Mouse (Mus musculus) adrenal gland (tissue): ENCODE results near the gene Tpr.

Experiments used
- intact Hi-C: fragments of 180-260 bp; cut with DNase I; formaldehyde crosslinking; loops from one replicate; pipeline ENCODE4 v1.15.1; 2025
- long read RNA-seq, 2 experiments: library from polyadenylated mRNA; unstranded; transcript quantifications; one replicate each; pipeline ENCODE4 v2.0.0; 2020; ENCODE audit warnings: borderline replicate concordance in 1 of 2; ENCODE audit not compliant: insufficient replicate concordance in 1 of 2

Gene Tpr
- long read RNA-seq, experiment 1, partial matches to known transcripts = 99 of 105 reads
- long read RNA-seq, experiment 1, other reads (novel, unspliced or antisense) = 5 of 105 reads
- long read RNA-seq, experiment 2, transcript Tpr-206 (2 exons, 572 nt) = major isoform, 6 of 130 reads
- long read RNA-seq, experiment 2, partial matches to known transcripts = 119 of 130 reads
- long read RNA-seq, experiment 2, other reads (novel, unspliced or antisense) = 5 of 130 reads

DNA sequence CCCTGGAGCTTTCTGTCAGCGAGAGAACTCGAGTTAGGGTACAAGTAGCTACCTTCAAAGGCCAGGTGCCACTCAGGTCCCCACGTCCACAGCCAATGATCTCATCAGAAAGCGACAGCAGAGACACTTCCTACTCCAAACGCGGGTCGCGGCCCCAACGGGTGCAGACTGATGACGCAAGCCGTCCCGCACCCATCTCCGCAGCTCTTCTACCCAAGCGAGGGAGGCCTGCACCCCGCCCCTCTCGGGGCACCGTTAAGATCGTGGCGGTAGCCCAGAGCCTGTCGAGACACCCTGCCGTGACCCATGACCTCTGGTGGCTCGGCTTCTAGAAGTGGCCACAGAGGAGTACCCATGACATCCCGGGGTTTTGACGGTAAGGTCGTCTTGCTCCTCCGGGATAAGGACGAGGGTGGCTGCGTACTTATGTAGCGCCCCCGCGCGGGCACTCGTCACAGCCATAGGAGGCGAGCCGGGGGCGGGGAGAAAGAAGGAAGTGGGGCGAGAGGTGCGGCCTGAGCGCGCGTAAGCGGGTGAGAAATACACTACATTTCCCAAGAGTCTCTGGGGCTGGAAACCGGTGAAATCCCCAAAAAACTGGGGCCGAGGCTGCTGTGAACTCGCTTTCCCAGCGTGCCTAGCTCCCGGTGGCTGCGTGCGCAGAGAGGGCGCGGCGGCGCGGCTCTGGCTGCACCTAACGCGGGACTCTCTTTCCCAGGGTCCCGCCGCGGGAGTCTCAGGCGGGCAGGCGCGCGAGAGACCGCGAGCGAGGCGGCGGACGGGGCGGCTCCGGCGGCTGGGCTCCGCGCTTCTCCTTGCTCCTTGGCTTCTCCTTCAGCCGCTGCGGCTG is at the start of gene Tpr, which contains the start of gene Odr4:
Gene Tpr (plus strand): TSS at position 201 of the 850 bp plus-strand sequence.
Gene Odr4 (minus strand): TSS at position 443 of the 850 bp plus-strand sequence.
- intact Hi-C loops = loop anchor here (10.0 kb wide), 1 partner anchor 52 kb away; no protein-coding TSS in a partner anchor

GRCm38 (mm10) chr1:150360864-150361263 is 31.8 kb upstream of the Tpr start:
- intact Hi-C loops = no loop called here

- intact Hi-C loops = loop anchor here (5.0 kb wide), 1 partner anchor 541 kb away; no protein-coding TSS in a partner anchor
Observed at GRCm38 (mm10) chr1:150372895-150373294, 19.7 kb upstream of the Tpr start.

DNA sequence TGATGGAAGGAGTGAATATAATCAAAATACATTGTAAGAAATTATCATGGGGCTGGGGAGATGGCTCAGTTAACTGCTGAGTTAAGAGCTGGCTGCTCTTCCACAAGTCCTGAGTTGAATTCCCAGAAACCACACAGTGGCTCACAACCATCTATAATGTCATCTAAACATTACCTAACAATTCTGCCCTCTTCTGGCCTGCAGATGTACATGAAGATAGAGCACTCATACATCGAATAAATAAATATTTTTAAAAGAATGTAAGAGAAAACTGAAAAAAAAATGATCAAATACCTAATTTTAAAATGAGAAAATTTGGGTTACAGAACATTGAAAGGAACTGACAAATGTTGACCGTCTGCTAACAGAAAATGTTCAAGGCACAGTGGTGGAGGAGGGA is 18.4 kb upstream of the Tpr start:
- intact Hi-C loops = loop anchor here (5.0 kb wide), 1 partner anchor 542 kb away; no protein-coding TSS in a partner anchor

DNA sequence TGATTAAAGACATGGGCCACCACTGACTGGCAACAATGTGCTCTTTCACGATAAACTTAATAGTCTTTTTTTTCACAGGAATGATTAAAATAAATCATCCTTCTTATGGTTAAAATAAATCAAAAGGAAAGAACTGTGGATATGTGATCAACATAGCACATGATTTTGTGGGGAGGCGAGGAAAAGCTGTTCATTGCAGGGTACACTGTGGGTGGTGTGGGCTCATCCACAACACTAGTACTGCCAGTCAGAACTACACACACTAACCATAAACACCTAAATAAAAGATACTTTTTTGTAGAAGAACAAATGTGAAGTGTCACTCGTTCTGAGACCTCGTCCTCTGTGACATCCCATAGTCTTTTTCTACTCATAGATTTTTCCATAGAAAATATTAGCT is 8.5 kb upstream of the Tpr start:
- intact Hi-C loops = no loop called here

GRCm38 (mm10) chr1:150387572-150387971 is 5.1 kb upstream of the Tpr start:
- intact Hi-C loops = no loop called here

- intact Hi-C loops = loop anchor here (10.0 kb wide), 1 partner anchor 55 kb away; no protein-coding TSS in a partner anchor
Observed at GRCm38 (mm10) chr1:150389390-150390129, 3.1 kb upstream of the Tpr start.

DNA sequence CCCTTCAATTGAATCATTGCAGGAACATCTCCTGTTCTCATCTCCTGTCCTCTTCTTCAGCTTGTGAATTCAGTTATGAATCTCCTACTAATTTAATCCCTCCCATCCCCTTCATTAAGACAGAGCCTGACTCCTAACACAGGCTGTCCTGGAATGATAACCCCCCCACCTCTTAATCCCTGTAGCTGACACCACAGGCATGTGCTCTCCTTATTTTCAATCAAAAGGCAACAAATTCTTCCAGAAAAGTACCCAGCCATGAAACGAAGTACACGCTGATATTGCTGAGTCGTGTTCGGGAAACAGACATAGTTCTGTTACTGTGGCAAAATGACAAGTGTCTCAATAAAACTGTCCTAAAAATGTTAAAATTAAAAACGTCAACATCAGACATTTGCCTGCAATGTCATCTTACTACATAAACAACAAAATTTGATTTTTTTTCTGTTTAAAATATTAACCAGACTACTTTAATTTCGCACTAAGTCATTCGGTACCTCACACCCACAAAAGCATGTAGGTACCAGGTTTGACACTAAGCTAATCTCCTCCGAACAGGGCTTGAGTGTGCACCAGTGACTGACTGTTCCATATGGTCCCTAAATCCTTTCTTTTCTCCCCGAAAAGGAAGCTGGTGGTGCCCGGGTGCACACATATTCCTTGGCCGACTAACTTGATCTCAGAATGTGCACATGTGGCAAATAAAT is 554 bp upstream of the Tpr start:
- intact Hi-C loops = loop anchor here (10.0 kb wide), 1 partner anchor 53 kb away; no protein-coding TSS in a partner anchor

DNA sequence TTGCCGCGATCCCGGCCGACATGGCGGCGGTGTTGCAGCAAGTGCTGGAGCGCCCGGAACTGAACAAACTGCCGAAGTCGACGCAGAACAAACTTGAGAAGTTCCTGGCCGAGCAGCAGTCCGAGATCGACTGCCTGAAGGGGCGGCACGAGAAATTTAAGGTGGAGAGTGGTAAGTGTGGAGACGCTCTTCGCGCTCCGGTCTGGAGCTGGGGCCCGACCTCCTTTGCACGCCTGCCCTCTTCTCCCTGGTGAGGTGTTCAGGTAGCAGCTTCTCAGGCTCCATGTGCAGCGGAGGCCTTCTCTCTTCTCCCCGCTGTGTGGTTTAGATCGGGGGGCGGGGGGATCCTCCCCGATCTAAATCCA is 832 bp downstream of the Tpr start:
- intact Hi-C loops = loop anchor here (10.0 kb wide), 1 partner anchor 51 kb away; no protein-coding TSS in a partner anchor

- intact Hi-C loops = loop anchor here (10.0 kb wide), 1 partner anchor 49 kb away; no protein-coding TSS in a partner anchor
Observed at GRCm38 (mm10) chr1:150396001-150396400, 3.4 kb downstream of the Tpr start.

- intact Hi-C loops = no loop called here
Observed at GRCm38 (mm10) chr1:150403914-150404313, 11.3 kb downstream of the Tpr start.

- intact Hi-C loops = no loop called here
Observed at GRCm38 (mm10) chr1:150404555-150404954, 11.9 kb downstream of the Tpr start.

GRCm38 (mm10) chr1:150407285-150407684 is 14.6 kb downstream of the Tpr start:
- intact Hi-C loops = no loop called here

DNA sequence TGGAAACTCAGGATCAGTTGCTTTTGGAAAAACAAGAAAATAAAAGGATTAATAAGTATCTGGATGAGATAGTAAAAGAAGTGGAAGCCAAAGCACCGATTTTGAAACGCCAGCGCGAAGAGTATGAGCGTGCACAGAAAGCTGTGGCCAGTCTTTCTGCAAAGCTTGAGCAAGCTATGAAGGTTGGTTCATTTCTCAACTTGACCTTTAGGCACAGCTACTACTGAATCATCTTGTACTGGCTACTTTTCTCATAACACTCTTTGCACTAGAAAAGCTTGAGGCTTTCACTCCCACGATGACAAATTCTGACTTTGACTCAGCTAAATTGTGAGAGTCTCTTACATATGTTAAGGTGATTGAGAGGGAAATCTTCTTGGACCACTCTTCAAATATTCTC is 17.4 kb downstream of the Tpr start:
- intact Hi-C loops = loop anchor here (5.0 kb wide), 1 partner anchor 37 kb away; no protein-coding TSS in a partner anchor

- intact Hi-C loops = no loop called here
Observed at GRCm38 (mm10) chr1:150416006-150416405, 23.4 kb downstream of the Tpr start.

- intact Hi-C loops = no loop called here
Observed at GRCm38 (mm10) chr1:150418426-150418825, 25.8 kb downstream of the Tpr start.

DNA sequence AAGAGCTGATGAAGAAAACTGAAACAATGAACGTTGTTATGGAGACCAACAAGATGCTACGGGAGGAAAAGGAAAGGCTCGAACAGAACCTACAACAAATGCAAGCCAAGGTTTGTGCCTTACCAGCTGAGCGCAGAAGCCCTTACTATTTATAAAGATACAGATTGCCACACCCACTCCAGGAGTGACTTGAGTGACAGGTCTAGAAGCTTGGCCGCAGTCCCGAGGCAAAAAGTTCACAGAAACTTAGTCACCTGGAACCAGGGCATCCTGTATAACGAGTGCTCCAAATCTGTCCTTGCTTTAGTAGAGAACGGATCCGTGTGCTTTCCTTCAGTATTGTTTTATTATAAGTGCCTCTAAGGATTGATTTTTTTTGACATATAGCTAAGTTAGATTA is 33.0 kb downstream of the Tpr start:
- intact Hi-C loops = no loop called here

DNA sequence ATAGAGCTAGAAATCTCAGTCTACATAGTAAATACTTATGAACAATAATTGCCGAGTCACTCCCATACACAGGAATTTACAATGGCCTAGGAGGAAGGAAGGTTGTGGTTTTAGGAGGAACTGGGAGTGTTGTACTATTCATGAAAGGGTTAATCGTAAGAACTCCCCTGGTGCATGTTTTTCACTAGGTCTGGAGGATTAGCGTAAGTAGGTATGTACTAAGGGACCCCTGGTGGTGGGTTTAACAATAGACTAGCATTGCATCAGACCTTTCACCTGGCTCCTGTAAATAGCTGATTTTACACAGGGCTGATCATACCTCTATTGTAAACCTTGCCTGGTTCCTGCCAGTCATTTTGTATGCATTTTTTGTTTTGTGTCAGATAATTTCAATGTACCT is 33.6 kb downstream of the Tpr start:
- intact Hi-C loops = no loop called here

GRCm38 (mm10) chr1:150438641-150439040 is 46.0 kb downstream of the Tpr start:
- intact Hi-C loops = no loop called here

DNA sequence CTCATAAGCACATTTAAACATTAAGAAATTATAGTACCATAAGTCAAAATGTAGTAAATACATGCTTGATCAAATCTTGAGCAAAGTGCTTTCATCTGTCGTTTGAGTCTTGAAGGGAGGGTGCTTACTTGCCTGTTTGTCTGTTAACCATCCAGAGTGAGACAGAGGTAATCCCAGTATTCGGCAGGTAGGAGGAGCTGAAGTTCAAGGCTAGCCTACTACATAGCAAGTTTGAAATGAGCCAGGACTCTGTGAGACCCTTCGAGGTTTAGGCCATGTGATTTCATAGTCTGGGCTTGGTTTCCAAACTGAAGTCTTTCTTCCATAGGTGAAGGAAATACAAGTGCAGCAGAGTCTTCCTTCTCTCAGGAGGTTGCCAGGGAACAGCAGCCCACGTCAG is 49.1 kb downstream of the Tpr start:
- intact Hi-C loops = loop anchor here (10.0 kb wide), 2 partner anchors 47 to 53 kb away; partner anchors contain the start of genes Odr4 and Tpr

DNA sequence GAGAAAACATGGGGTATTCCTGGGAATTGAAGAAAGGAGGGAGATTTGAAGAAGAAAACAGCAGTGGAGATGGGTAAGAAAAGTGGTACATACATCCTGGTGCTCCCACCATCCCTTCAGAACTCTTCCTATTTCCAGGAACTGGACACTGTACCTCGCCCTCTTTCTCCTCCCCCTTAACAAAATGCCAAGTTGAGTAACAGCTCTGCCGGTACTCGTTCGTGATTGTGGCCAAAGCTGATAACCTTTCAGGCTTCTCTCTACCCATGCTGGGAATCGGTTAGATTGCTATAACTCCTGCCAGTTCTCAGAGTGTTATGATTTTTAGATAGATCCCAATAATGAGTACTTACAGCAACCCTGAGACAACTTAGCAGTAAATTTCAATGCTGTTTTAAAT is 66.3 kb downstream of the Tpr start:
- intact Hi-C loops = no loop called here
